Mouse (Mus musculus): ENCODE data around the gene Fut7.

DNA sequence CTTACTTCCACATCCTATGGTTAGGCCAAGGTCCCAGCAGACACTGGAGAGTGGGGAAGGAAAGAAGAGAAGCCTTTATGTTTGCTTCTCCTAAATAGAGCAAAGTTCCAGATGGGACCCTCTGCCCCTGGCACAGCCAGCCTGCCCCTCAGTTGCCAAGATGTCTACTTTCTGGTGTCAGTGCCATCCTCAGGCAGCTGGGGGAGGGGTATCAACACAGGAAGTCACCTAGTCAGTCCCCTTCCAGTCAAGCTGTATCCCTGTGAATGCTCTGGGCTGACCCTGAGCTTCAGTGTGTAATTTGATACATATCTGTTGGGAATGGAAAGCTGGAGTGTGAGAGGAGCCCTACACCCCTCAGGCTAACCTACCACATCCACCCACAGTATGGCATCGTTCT is 26.1 kb upstream of the Fut7 start:
- no peak for TF ChIP-seq CTCF (IDR thresholded peaks at IDR 0.05; ENCODE audit: low read depth)
- TF ChIP-seq EP300 (IDR thresholded peaks at IDR 0.05; ENCODE audit: low read depth) = no peak
